ENCODE assay signal across 8 mouse cellular contexts in genomic region chr3:154596488-154596933, GRCm38 (mm10). TPM values are rescaled to one million over a fixed set of nuclear protein-coding genes. Genes with fewer than 3 reads are reported as not detected.
DNase-seq lines count a peak whose midpoint lies in the region; ATAC-seq and TF ChIP-seq lines count a peak whose summit lies in the region.

Cryz (plus strand) TSS chr3:154596711.

- H3K9me3 ChIP-seq in hindbrain, embryonic 10.5 days = no peaks in the 10 kb centered on the region
- no peaks in the 10 kb centered on the region for H3K9me3 ChIP-seq in lung, postnatal 0 days (ENCODE audit: low read length)

- no peaks in the 10 kb centered on the region for H3K27me3 ChIP-seq in hindbrain, embryonic 10.5 days (ENCODE audit: insufficient read depth, poor library complexity, severe bottlenecking)
- no peaks in the 10 kb centered on the region for H3K27me3 ChIP-seq in lung, postnatal 0 days (replicated peaks; ENCODE audit: insufficient read depth, low read length)

- H3K9ac ChIP-seq in lung, postnatal 0 days (replicated peaks; ENCODE audit: low read depth) = peak within 1 kb of the TSS; percentile 77

- peak within 1 kb of the TSS; percentile 65 for H3K4me2 ChIP-seq in lung, postnatal 0 days (replicated peaks; ENCODE audit: low read depth, low read length)

- H3K36me3 ChIP-seq in hindbrain, embryonic 10.5 days = peaks cover 29% of the 10 kb centered on the region
- no peaks in the 10 kb centered on the region for H3K36me3 ChIP-seq in lung, postnatal 0 days (ENCODE audit: insufficient read depth, low read length)

- WGBS in hindbrain, embryonic 10.5 days = under 1% methylated on average over 25 of the region's 25 CpGs
- 0% methylated on average over 25 of the region's 25 CpGs for WGBS in lung, postnatal 0 days

- H3K4me1 ChIP-seq in hindbrain, embryonic 10.5 days (replicated peaks) = peaks cover 11% of the 10 kb centered on the region
- H3K4me1 ChIP-seq in lung, postnatal 0 days (ENCODE audit: insufficient read depth, low read depth, low read length) = peaks cover 6% of the 10 kb centered on the region; the same call in 1 of the 2 replicates

- peak; percentile 80 for ATAC-seq in frontal cortex, adult (ENCODE audit: low TSS enrichment)
- peak; percentile 91 for ATAC-seq in lung, postnatal 0 days

- peak; percentile 89 for DNase-seq in MEL-GATA-1-ER (ENCODE audit: extremely low read depth, low read depth)
- DNase-seq in cerebellum, adult 8-10 months = peak; percentile 94
- peak; percentile 93 for DNase-seq in hindbrain, embryonic 10.5 days (ENCODE audit: low spot score)
- DNase-seq in layer of hippocampus, adult 9-11 months = peak; percentile 89
- DNase-seq in lung, postnatal 0 days (ENCODE audit: low spot score) = peak; percentile 89
- DNase-seq in ovary, postnatal 14 days (ENCODE audit: low spot score) = peak; percentile 90
- DNase-seq in thymus, postnatal 14 days = peak; percentile 92

- TF ChIP-seq EP300 in lung, postnatal 0 days (IDR thresholded peaks at IDR 0.05) = no peak

- peak within 1 kb of the TSS; percentile 98 for H3K27ac ChIP-seq in hindbrain, embryonic 10.5 days
- H3K27ac ChIP-seq in lung, postnatal 0 days (ENCODE audit: low read length) = peak within 1 kb of the TSS; percentile 92

- H3K4me3 ChIP-seq in hindbrain, embryonic 10.5 days = peak within 1 kb of the TSS; percentile 94
- H3K4me3 ChIP-seq in lung, postnatal 0 days (ENCODE audit: low read depth, low read length) = peak within 1 kb of the TSS; percentile 98

- peak; percentile 90 for TF ChIP-seq CTCF in lung, postnatal 0 days (IDR thresholded peaks at IDR 0.05)

RNA-seq across cellular contexts. Expression of gene Cryz, which starts in this region (rescaled TPM):
- 14.9 and 20.9 TPM in 2 replicates for polyA plus RNA-seq in hindbrain, embryonic 10.5 days (2016; fragmentation: Nextera tagmentation; extraction: Ambion mirVana)
- 4.8 and 5.1 TPM in 2 replicates for polyA plus RNA-seq in lung, postnatal 0 days (2015; fragmentation: Nextera tagmentation; extraction: Ambion mirVana)

Comparison
In these comparisons a context has a peak if more than half of its experiments do, and no peak if none do; other contexts are left out.
1. Peak in every context shown above with its lines: DNase-seq, ATAC-seq, H3K4me3 ChIP-seq and H3K27ac ChIP-seq.